Mouse (Mus musculus) liver, embryonic 15.5 days (tissue): ENCODE data around the gene Ppp1r3a. TPM values are rescaled to one million over a fixed set of nuclear protein-coding genes. Genes with fewer than 3 reads are reported as not detected.
"Not testable (repeated sequence)": the region's sequence is repeated elsewhere in the genome, so short reads cannot be mapped to it uniquely, and the experiment has no call there.

ENCODE experiments used
- ATAC-seq: fragments of 200-750 bp; cut with Nextera tagmentation; 2 replicates; pipeline ENCODE4 v1.8.0; 2017; ENCODE audit warnings: moderate number of reproducible peaks, mild to moderate bottlenecking, moderate library complexity; ENCODE audit not compliant: insufficient read depth
- H3K27ac ChIP-seq: fragments of 300-500 bp; sonication (generic); replicated peaks from 2 replicates; pipeline ENCODE4 v1.5.1; 2015; ENCODE audit warnings: mild to moderate bottlenecking, inconsistent platforms
- H3K27me3 ChIP-seq: fragments of 300-500 bp; sonication (generic); 2 replicates; pipeline ENCODE4 v1.6.1; 2015; ENCODE audit warnings: mild to moderate bottlenecking, inconsistent platforms
- H3K36me3 ChIP-seq: fragments of 300-500 bp; sonication (generic); replicated peaks from 2 replicates; pipeline ENCODE4 v1.6.1; 2015; ENCODE audit warnings: moderate library complexity, mild to moderate bottlenecking, inconsistent platforms
- H3K4me1 ChIP-seq: fragments of 300-500 bp; sonication (generic); replicated peaks from 2 replicates; pipeline ENCODE4 v1.6.1; 2015; ENCODE audit warnings: inconsistent platforms
- H3K4me2 ChIP-seq: fragments of 300-500 bp; sonication (generic); 2 replicates; pipeline ENCODE4 v1.6.1; 2015; ENCODE audit warnings: moderate library complexity, mild to moderate bottlenecking, inconsistent platforms
- H3K4me3 ChIP-seq: fragments of 300-500 bp; sonication (generic); replicated peaks from 2 replicates; pipeline ENCODE4 v1.5.1; 2015; ENCODE audit warnings: mild to moderate bottlenecking, inconsistent platforms
- H3K9ac ChIP-seq: fragments of 300-500 bp; sonication (generic); 2 replicates; pipeline ENCODE4 v1.6.1; 2015; ENCODE audit warnings: moderate library complexity, mild to moderate bottlenecking, inconsistent platforms
- H3K9me3 ChIP-seq: fragments of 300-500 bp; sonication (generic); replicated peaks from 2 replicates; pipeline ENCODE4 v1.6.1; 2016; ENCODE audit warnings: inconsistent platforms
- WGBS: fragments of 180-500 bp; shearing (Covaris S2); methylation state at CpG from one replicate; pipeline ENCODE4 v1.1.7; 2015; ENCODE audit warnings: mixed read lengths; ENCODE audit not compliant: insufficient replicate concordance; 5-methylcytosine and 5-hydroxymethylcytosine counted together
- polyA plus RNA-seq: library from polyadenylated mRNA; unstranded; fragments of >200 nt; fragmentation: Nextera tagmentation; extraction: Ambion mirVana; gene quantifications from 2 replicates; pipeline ENCODE4 v1.2.1, GENCODE M21; 2015

Gene Ppp1r3a
- polyA plus RNA-seq, 1 experiment from 2014 or later, result 0.10 TPM

- 64% methylated on average over 6 of the region's 6 CpGs for WGBS
- H3K9ac ChIP-seq, result no peak overlapping the region
- H3K27ac ChIP-seq, result no peak overlapping the region
- H3K9me3 ChIP-seq, result 0 out of 2 replicates have a peak, but pooled peaks cover 3% of the 10 kb centered on the region
- no peaks in the 10 kb centered on the region for H3K27me3 ChIP-seq
- H3K4me3 ChIP-seq, result no peak overlapping the region
- no peaks in the 10 kb centered on the region for H3K4me1 ChIP-seq
- H3K36me3 ChIP-seq, result no peaks in the 10 kb centered on the region
- ATAC-seq, result no peak
- no peak overlapping the region for H3K4me2 ChIP-seq
Observed at GRCm38 (mm10) chr6:14720110-14720771, 34.8 kb downstream of the Ppp1r3a start.

GRCm38 (mm10) chr6:14715129-14715989, 39.7 kb downstream of the Ppp1r3a start:
- 69% methylated on average over 4 of the region's 4 CpGs for WGBS
- Histone ChIP-seq H3K4me3 (no peak overlapping the region), H3K27me3 (no peaks in the 10 kb centered on the region), H3K36me3 (no peaks in the 10 kb centered on the region), H3K9ac (no peak overlapping the region), H3K4me2 (no peak overlapping the region), H3K4me1 (no peaks in the 10 kb centered on the region), H3K27ac (no peak overlapping the region), H3K9me3 (no peaks in the 10 kb centered on the region)
- no peak for ATAC-seq

- Histone ChIP-seq H3K4me2 (no peak overlapping the region), H3K36me3 (no peaks in the 10 kb centered on the region), H3K4me3 (no peak overlapping the region), H3K27ac (no peak overlapping the region), H3K9ac (no peak overlapping the region), H3K4me1 (no peaks in the 10 kb centered on the region), H3K27me3 (no peaks in the 10 kb centered on the region), H3K9me3 (no peaks in the 10 kb centered on the region)
- WGBS, result 34% methylated on average over 2 of the region's 2 CpGs
- ATAC-seq, result no peak
Observed at GRCm38 (mm10) chr6:14712146-14712545, 42.9 kb downstream of the Ppp1r3a start.

GRCm38 (mm10) chr6:14700030-14700429, 55.0 kb downstream of the Ppp1r3a start:
- no peaks in the 10 kb centered on the region for H3K36me3 ChIP-seq
- H3K4me3 ChIP-seq, result no peak overlapping the region
- no peak overlapping the region for H3K4me2 ChIP-seq
- H3K27me3 ChIP-seq, result no peaks in the 10 kb centered on the region
- H3K27ac ChIP-seq, result no peak overlapping the region
- no peak for ATAC-seq
- no peaks in the 10 kb centered on the region for H3K4me1 ChIP-seq
- H3K9ac ChIP-seq, result no peak overlapping the region
- H3K9me3 ChIP-seq, result no peaks in the 10 kb centered on the region

GRCm38 (mm10) chr6:14679231-14679887, 75.7 kb downstream of the Ppp1r3a start:
- not testable (repeated sequence) for H3K4me3 ChIP-seq, H3K4me2 ChIP-seq, H3K27me3 ChIP-seq, H3K27ac ChIP-seq, H3K36me3 ChIP-seq, H3K9me3 ChIP-seq, ATAC-seq, H3K9ac ChIP-seq, H3K4me1 ChIP-seq
- whole genome bisulfite sequencing, result 76% methylated on average over 20 of the region's 20 CpGs

GRCm38 (mm10) chr6:14668966-14669365, 86.1 kb downstream of the Ppp1r3a start:
- not testable (repeated sequence) for H3K4me3 ChIP-seq, ATAC-seq, H3K27ac ChIP-seq, H3K9me3 ChIP-seq, H3K27me3 ChIP-seq, H3K4me1 ChIP-seq, H3K36me3 ChIP-seq, H3K4me2 ChIP-seq, H3K9ac ChIP-seq
- 52% methylated on average over 2 of the region's 2 CpGs for WGBS

GRCm38 (mm10) chr6:14667651-14668050, 87.4 kb downstream of the Ppp1r3a start:
- 65% methylated on average over 2 of the region's 2 CpGs for WGBS
- H3K27me3 ChIP-seq, H3K36me3 ChIP-seq, H3K4me3 ChIP-seq, H3K9ac ChIP-seq, H3K9me3 ChIP-seq, H3K4me2 ChIP-seq, H3K4me1 ChIP-seq, H3K27ac ChIP-seq, ATAC-seq: not testable (repeated sequence)

Other genes starting within 250 kb of the Ppp1r3a start
- gene Foxp2, start 146.1 kb upstream of the Ppp1r3a start, polyA plus RNA-seq, result 0.62 and 0.91 TPM in 2 replicates